Mouse (Mus musculus) adipocyte (in vitro differentiated cells): ENCODE measurements around the gene Sim2.

Source experiments
- DNase-seq: peaks from one replicate; pipeline ENCODE4 v3.0.0-alpha.2; 2016; ENCODE audit warnings: low spot score

The Sim2 gene

GRCm38 (mm10) chr16:94084711-94085602, at the start of gene Sim2:
TSS of gene Sim2 (plus strand) at chr16:94084931.
- DNase-seq = no peak

DNA sequence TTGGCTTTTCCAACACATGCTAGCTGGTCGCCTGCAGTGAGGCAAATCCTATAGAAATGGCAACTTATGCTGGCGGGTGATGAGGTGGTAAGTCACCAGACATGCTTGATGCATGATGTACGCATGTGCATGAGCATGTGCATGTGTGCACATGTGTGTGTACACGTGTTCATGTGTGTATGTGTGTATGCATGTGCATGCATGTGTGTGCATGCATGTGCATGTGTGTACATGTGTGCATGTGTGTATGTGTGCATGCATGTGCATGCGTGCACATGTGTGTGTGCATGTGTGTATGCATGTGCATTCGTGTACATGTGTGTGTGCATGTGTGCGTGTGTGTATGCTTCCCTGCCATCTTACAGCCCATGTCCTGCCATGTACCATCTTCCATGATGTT, 47.5 kb upstream of the Sim2 start:
- DNase-seq = no peak

- peak; percentile 81 for DNase-seq
Observed at GRCm38 (mm10) chr16:94038272-94038985, 46.3 kb upstream of the Sim2 start.

DNA sequence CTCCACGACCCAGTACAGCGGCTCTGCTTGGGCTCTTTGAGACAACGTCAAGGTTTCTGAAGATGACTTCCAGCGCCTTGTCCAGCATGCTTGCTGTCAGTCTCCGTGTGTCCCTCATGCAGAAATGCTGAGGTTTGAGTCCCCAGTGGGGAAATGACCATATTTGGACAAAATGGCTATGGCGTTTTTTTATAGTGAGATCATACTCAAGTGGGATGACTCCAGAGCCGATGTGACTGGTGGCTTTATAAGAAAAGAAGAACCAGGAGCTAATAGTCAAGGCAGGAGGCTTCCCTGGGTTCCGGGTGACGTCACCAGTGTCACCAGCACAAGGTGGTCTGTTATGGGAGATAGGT, 45.8 kb upstream of the Sim2 start:
- no peak for DNase-seq

DNA sequence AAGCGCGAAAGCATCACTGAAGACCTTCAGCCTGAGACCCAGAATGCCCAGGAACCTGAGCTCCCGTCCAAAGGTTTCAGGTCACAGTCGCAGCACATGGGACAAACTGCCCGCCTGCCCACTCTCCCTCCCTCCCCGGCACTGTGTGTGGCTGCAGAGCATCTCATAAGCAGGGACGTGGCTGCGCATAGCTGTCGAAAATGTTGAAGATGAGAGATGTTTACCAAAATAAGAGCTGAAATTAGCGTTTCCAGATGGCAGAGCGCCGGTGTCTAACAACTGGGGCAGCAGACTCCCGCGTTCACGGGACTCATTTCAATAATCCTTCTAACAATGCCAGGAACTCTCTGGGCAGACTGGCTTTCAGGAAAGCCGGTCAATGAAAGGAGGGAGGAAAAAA, 44.2 kb upstream of the Sim2 start:
- no peak for DNase-seq

GRCm38 (mm10) chr16:94041065-94041712, 43.5 kb upstream of the Sim2 start:
- DNase-seq = no peak

GRCm38 (mm10) chr16:94043797-94044196, 40.9 kb upstream of the Sim2 start:
- DNase-seq = no peak

DNA sequence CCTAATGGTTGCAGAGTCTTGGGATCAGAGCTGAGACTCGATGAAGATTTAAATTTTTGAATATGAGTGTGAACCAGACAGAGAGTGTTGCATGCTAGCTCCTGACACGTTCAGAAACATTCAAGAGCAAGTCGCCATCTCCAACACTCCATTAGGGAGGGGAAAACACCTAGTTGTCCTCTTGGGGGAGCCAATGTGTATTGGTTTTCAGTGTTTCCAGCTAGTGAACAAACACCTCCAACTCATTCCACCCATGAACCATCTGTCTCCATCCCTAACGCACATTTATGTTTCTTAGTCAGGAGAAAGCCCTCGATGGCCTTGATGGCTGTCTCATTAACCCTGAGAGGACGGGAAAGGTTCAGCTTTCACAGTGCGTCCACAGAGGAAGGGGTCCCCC, 39.7 kb upstream of the Sim2 start:
- DNase-seq = no peak

DNA sequence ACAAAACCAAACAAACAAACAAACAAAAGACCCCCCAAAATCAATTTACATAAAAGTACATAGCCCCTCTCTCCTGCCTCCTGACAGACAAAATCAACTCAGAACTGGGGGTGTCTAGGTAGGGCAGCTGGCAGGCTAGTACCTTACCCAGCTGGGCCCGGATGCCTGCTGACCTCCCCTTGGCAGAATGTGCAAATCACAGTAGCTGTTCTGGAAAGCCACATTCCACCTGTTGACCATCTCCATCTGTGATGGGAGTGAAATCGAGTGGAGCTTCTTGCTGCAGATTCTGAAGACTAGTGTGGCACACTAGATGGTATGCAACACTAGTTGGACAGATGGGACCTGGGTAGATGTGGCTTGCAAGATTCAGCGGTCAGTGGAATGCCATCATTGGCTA, 34.4 kb upstream of the Sim2 start:
- no peak for DNase-seq

DNA sequence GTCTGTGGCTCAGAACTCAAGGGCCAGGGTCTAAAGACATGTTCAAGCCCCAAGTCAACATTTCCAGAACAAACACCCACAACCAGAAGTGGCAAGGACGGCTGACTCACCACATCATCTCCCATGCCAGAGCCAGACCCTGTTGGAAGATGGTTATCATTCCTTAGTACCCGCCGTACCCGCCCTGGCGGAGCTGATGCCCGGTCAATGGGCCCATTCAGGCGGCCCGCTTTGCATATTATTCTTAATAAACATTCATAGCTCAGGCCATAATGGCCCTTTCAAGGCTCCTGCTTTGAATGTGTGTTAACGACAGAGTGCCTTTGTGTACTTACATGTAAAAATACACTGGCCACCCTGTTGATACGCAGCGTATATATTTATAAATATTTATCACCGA, 29.6 kb upstream of the Sim2 start:
- no peak for DNase-seq

- no peak for DNase-seq
Observed at GRCm38 (mm10) chr16:94055576-94055975, 29.2 kb upstream of the Sim2 start.

DNA sequence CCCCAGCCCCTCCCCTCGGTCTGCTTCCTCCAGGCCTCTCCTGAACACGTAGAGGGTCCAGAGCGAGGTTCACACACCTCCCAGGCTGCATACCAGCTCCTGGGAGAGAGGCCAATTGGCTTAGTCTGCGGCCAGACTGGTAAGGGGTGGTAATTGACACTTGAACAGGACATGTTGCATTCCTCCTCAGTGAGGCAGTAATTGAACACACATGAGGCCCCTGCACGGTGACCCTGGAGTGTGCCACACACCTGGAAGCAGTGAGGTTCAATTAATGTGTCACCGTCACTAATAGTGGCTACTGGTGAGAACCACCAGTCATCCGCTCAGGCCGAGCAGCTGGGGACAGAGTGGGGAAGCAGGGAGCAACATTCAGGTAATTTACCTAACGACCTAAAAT, 24.9 kb upstream of the Sim2 start:
- DNase-seq = no peak

DNA sequence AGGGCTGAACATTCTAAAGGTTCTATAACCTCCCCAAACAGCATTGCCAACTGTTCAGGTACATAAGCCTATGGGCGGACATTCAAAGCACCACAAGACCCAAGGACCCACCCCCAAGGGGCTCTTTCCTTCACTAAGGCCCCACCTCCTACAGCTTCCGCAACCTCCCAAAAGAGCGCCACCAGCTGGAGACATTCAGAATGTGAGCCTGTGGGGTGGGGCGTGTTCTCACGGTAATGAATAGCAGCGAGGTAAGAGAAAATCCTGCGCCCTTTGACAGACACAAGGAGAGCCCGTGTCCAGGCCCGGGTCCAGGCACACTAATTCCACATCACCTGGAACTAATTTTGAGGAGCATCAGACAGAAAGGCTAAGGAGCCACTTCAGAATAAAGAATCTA, 20.5 kb upstream of the Sim2 start:
- DNase-seq = no peak

GRCm38 (mm10) chr16:94065728-94066674, 18.7 kb upstream of the Sim2 start:
- DNase-seq = no peak

DNA sequence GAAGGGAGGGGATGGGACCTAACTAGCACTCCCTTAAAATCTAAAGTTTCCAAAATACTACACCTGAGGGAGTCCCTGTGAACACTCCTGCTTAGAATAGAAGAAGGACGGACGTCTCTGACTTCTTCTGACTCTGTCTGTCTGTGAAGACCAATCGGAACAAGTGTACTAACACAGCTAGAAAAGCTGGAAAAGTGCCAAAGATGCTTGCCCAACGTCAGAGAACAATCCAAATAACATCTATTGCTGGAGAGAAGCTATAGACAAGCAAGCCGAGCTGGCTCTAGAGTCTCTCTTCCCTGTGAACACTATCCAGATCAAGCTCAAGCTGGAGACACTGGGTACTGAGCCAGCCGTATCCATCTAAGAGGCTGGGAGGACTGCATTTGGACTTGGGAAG, 18.0 kb upstream of the Sim2 start:
- peak; percentile 29 for DNase-seq

DNA sequence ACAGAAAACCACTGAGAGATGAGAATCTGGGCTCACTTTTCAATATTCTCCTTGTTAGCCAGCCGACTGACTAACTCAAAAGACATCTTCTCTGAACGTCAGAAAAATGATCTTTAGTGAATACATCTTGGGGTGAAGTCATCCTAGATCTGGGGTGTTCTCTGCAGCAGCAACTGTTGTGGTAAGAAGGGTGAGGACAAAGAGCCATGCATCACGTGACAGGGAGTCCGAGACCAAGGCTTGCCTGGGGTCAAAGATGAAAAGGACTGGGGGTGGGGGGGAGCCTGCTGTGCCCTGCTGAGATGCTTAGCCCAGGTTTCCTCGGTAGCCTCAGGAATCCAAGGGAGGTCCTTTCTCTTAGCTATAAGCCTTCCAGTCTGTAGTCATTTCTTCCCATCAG, 17.5 kb upstream of the Sim2 start:
- no peak for DNase-seq

GRCm38 (mm10) chr16:94069061-94069460, 15.7 kb upstream of the Sim2 start:
- no peak for DNase-seq

DNA sequence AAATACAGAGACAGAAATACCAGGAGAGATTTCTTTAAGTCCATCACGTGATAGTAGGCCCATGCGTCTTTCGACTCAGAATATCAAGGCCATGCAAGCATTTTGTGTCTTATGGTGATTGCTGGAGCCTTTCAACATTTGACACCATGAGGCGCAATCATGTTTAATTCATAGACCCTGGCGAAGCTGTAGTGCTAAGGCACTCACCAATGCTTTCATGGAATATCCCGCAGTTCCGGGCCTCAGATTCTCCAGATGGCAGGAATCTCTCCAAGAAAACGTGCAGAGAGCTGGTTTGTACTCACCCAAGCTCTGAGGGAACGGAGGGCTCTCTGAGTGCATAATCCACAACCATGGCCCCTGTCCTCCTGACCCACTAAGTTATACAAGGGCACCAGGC, 13.8 kb upstream of the Sim2 start:
- no peak for DNase-seq

GRCm38 (mm10) chr16:94071468-94071867, 13.3 kb upstream of the Sim2 start:
- DNase-seq = no peak

DNA sequence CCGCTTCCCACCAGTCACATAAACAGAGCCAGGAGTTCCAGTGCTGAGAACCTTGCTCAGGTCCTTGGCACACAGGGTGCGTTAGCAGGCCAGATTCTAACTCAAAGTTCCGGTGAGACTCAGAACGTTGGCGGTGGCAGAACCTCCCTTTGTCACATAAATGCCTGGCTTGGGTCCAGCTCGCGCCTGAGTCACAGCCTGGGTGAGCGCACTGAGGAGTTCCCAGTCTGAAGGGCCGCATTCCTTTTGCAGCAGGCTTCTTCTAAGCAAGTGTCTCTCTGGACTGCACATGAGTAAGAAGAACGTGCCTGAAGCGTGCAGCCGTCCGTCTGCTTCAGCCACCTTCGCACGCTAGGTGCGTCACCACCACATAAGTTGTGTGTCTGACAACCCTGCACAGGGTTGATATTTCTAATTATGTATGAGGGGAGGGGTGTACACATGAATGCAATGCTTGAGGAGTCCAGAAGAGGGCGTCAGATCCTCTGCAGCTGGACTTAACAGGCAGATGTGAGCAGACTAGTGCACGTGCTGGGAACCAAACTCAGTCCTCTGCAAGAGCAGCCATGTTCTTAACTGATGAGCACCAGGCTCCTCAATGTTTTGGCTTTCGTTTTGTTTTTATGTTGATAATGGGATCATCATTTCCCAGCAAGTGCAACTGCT, 9.2 kb upstream of the Sim2 start:
- no peak for DNase-seq

GRCm38 (mm10) chr16:94078318-94079074, 6.2 kb upstream of the Sim2 start:
- DNase-seq = no peak
